Mouse (Mus musculus) lung, postnatal 0 days (tissue): ENCODE measurements around the gene Baz2b. TPM values are rescaled to one million over a fixed set of nuclear protein-coding genes. Genes with fewer than 3 reads are reported as not detected.

Experiments
- ATAC-seq: fragments of 200-750 bp; cut with Nextera tagmentation; 2 replicates; pipeline ENCODE4 v1.8.0; 2017; ENCODE audit warnings: moderate library complexity
- DNase-seq: peaks from one replicate; pipeline ENCODE4 v3.0.0-alpha.2; 2016; ENCODE audit warnings: low spot score
- H3K27ac ChIP-seq: fragments of 300-500 bp; sonication (generic); 2 replicates; pipeline ENCODE4 v1.5.1; 2014; ENCODE audit warnings: antibody characterized with exemption, mild to moderate bottlenecking, low read length, mixed read lengths
- H3K27me3 ChIP-seq: fragments of 300-500 bp; sonication (generic); replicated peaks from 2 replicates; pipeline ENCODE4 v1.6.1; 2014; ENCODE audit warnings: low read length, mixed read lengths; ENCODE audit not compliant: insufficient read depth
- H3K36me3 ChIP-seq: fragments of 300-500 bp; sonication (generic); 2 replicates; pipeline ENCODE4 v1.6.1; 2014; ENCODE audit warnings: low read length, mixed read lengths; ENCODE audit not compliant: insufficient read depth
- H3K4me1 ChIP-seq: fragments of 300-500 bp; sonication (generic); 2 replicates; pipeline ENCODE4 v1.6.1; 2014; ENCODE audit warnings: antibody characterized with exemption, low read depth, low read length, mixed read lengths; ENCODE audit not compliant: insufficient read depth
- H3K4me2 ChIP-seq: fragments of 300-500 bp; sonication (generic); replicated peaks from 2 replicates; pipeline ENCODE4 v1.6.1; 2014; ENCODE audit warnings: low read depth, mild to moderate bottlenecking, low read length, moderate library complexity, mixed read lengths
- H3K4me3 ChIP-seq: fragments of 300-500 bp; sonication (generic); 2 replicates; pipeline ENCODE4 v1.5.1; 2014; ENCODE audit warnings: low read depth, low read length
- H3K9ac ChIP-seq: fragments of 300-500 bp; sonication (generic); replicated peaks from 2 replicates; pipeline ENCODE4 v1.6.1; 2014; ENCODE audit warnings: low read depth, mild to moderate bottlenecking
- H3K9me3 ChIP-seq: fragments of 300-500 bp; sonication (generic); 2 replicates; pipeline ENCODE4 v1.6.1; 2016; ENCODE audit warnings: low read length, mixed read lengths
- CTCF ChIP-seq: IDR thresholded peaks from 2 replicates; pipeline ENCODE4 v1.5.1; 2016; ENCODE audit warnings: antibody characterized with exemption, mild to moderate bottlenecking
- EP300 ChIP-seq: IDR thresholded peaks from 2 replicates; pipeline ENCODE4 v1.6.1; 2016; ENCODE audit warnings: antibody characterized with exemption, mild to moderate bottlenecking, control low read depth
- WGBS: fragments of 180-500 bp; shearing (Covaris S2); extraction: QIAGEN DNeasy Blood & Tissue Kit; methylation state at CpG from one replicate; pipeline ENCODE4 v1.1.7; 2014; 5-methylcytosine and 5-hydroxymethylcytosine counted together
- polyA plus RNA-seq: library from polyadenylated mRNA; unstranded; fragments of >200 nt; fragmentation: Nextera tagmentation; extraction: Ambion mirVana; gene quantifications from 2 replicates; pipeline ENCODE4 v1.2.1, GENCODE M21; 2015

The Baz2b gene
- polyA plus RNA-seq, 1 experiment from 2014 or later: 63.0 TPM

DNA sequence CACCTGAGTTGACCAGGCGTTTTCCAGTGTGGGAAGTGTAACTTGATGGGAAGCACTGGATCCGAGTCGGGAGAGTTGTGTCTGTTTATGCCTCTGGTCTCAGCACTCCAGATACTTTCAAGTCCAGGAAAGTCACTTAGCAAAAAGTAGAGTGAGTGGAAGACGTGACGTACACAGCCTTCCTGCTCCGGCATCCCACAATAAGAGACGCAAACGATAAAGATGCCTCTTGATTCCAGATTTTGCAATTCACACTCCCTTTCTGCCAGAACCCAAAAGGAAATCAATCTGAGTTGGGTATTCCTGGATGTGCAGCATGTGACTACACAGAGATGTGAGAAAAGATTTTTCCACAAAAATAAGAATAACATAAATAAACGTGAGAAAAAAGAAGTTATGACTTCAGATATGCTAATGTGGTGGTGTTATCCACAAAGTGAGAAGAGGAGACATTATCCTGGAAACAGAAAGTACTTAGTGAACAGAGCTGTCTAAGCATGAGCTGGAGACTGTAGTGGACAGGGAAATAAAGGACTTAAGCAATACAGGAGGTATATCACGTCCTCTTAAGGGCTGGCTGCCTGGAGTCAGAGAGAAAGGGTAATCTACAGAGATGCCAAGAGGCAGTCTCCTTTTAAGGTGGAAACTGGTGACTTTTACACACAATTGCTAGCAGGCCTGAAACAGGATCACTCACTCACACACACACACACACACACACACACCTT is 154.7 kb downstream of the Baz2b start:
- DNase-seq (peak; percentile 52), ATAC-seq (peak; percentile 51)
- Histone ChIP-seq H3K9me3 (no peaks in the 10 kb centered on the region), H3K27ac (peak overlapping the region; percentile 60), H3K9ac (no peak overlapping the region), H3K36me3 (no peaks in the 10 kb centered on the region), H3K27me3 (no peaks in the 10 kb centered on the region), H3K4me2 (no peak overlapping the region; the same call in 1 of the 2 replicates), H3K4me1 (peaks cover 4% of the 10 kb centered on the region; the same call in 1 of the 2 replicates), H3K4me3 (no peak overlapping the region)
- TF ChIP-seq CTCF: no peak
- no peak for TF ChIP-seq EP300
- 40% methylated on average over 10 of the region's 10 CpGs for WGBS

DNA sequence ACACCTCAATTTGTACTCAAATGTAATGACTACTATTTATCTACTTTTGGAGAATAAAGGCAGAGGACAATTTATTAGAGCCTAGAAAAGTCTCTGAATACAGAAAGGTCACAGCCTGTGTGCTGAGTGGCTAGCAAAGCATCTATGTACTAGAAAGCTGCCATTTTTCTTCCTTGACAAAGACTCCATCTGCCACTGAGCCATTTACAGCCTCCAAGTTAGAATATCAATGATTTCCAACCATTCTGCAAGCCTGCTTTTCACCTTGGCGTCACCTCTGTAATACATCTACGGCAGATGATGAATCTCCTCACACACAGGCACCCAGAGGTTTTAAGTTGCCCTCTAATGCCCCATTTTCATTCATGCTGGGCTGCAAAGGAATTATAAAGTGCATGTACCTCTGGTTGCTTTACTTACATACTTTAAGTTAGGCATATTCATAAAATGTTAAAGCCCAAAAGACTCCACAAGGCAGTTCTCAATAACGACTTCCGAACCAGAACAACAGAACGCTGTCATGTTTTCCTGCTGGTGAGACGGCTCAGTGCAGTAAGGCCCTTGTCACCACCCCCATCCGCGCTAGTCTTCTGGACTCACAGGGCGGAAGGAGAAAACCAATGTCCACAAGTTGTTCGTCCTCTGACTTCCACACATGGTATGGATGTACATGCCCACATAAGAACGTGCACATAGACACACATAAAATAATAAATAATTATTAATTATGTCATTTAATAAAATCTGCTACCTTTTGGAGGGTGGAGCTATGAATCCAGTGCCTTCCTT is 156.2 kb downstream of the Baz2b start:
- no peak for ATAC-seq
- no peaks in the 10 kb centered on the region for H3K9me3 ChIP-seq
- H3K4me1 ChIP-seq: peaks cover 4% of the 10 kb centered on the region; the same call in 1 of the 2 replicates
- H3K4me3 ChIP-seq: no peak overlapping the region
- no peak for DNase-seq
- H3K27ac ChIP-seq: no peak overlapping the region
- no peak overlapping the region for H3K4me2 ChIP-seq
- no peaks in the 10 kb centered on the region for H3K27me3 ChIP-seq
- TF ChIP-seq EP300 (no peak), CTCF (no peak)
- no peak overlapping the region for H3K9ac ChIP-seq
- no peaks in the 10 kb centered on the region for H3K36me3 ChIP-seq
- WGBS: 86% methylated on average over 11 of the region's 11 CpGs

DNA sequence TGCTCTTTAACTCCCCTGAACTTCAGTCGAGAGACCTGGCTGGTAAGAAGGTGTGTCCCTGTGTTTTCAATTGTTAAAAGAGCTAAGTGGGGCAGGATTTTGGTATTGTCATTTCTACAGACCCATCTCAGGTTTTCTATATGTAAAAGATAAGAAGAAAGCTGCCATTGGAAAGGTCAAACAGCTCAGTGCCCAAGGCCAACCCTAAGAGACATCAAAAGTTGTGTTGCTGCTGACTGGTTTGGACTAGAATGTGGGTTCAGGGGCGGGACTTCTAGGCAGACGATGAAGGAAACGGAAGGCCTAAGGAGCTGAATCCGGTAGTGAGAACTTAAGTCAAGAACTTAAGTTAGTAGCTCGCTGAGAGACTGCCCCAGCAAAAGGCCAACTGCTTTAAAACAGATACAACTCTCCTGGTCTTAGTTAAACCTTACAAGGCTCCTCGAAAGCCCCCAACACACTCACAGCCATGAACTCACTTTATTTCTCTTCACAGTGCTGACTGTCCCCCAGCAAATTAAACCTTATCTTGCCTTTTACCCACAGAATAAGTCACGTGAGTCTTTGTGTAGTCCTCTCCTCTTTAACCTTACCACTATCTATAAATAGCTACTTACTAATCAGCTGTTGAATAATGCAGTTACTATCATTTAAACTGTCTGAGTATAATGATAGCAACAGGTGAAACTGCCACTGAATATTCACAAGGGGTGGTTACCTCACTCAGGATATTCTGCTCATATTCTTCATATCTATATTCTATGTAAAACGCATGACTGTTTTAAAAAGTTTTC is 158.8 kb downstream of the Baz2b start:
- Histone ChIP-seq H3K27ac (no peak overlapping the region), H3K9me3 (no peaks in the 10 kb centered on the region), H3K27me3 (no peaks in the 10 kb centered on the region), H3K4me3 (no peak overlapping the region), H3K4me2 (no peak overlapping the region), H3K9ac (no peak overlapping the region), H3K36me3 (no peaks in the 10 kb centered on the region), H3K4me1 (peaks cover 10% of the 10 kb centered on the region; the same call in 1 of the 2 replicates)
- TF ChIP-seq CTCF: no peak
- TF ChIP-seq EP300: no peak
- 76% methylated on average over 9 of the region's 9 CpGs for WGBS
- ATAC-seq (no peak), DNase-seq (no peak)

DNA sequence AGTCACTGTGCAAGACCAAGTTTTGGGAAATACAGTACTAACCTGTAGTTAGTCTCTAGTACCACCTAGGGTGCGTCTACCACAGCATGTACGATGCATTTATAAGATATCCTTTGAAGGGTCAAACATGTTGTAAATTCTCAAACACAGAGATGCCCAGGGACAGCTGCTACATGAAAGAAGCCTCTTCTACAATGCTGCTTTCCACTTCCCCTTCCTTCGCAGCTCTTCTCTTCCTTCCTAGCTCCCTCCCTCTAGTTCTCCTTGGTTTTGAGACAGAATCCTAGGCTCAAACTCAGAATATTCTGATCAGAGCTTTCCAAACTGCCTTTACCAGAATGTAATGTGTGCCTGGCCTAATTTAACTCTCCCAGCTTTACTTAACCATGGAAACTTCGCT is 159.8 kb downstream of the Baz2b start:
- Histone ChIP-seq H3K4me3 (no peak overlapping the region), H3K4me1 (peaks cover 6% of the 10 kb centered on the region; the same call in 1 of the 2 replicates), H3K9ac (no peak overlapping the region), H3K4me2 (no peak overlapping the region), H3K36me3 (no peaks in the 10 kb centered on the region), H3K9me3 (no peaks in the 10 kb centered on the region), H3K27me3 (no peaks in the 10 kb centered on the region), H3K27ac (no peak overlapping the region)
- WGBS: 81% methylated on average over 4 of the region's 4 CpGs
- ATAC-seq: no peak
- no peak for DNase-seq
- no peak for TF ChIP-seq CTCF
- no peak for TF ChIP-seq EP300

DNA sequence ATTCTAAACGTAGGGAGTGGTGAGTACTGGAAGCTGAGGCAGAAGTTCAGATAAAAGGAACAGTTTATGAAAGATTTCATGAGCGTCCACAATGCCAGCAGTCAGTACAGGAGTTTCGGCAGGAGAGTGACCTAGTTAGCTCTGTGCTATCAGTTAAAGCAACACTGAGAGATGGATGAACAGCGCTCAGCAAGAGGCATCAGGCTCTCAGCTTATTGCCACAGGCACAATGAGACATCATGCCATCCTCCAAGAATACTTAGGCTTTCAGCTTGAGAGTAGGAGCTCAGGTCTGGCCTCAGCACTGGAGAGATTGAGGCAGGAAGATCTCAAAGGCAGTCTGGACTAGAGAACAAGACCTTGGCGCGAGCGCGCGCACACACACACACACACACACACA is 160.3 kb downstream of the Baz2b start:
- H3K4me1 ChIP-seq: peaks cover 6% of the 10 kb centered on the region; the same call in 1 of the 2 replicates
- DNase-seq (no peak), ATAC-seq (no peak)
- no peak overlapping the region for H3K4me3 ChIP-seq
- no peaks in the 10 kb centered on the region for H3K36me3 ChIP-seq
- no peaks in the 10 kb centered on the region for H3K27me3 ChIP-seq
- TF ChIP-seq EP300 (no peak), CTCF (no peak)
- H3K4me2 ChIP-seq: no peak overlapping the region
- H3K27ac ChIP-seq: no peak overlapping the region
- no peaks in the 10 kb centered on the region for H3K9me3 ChIP-seq
- H3K9ac ChIP-seq: no peak overlapping the region
- WGBS: 93% methylated on average over 9 of the region's 9 CpGs

DNA sequence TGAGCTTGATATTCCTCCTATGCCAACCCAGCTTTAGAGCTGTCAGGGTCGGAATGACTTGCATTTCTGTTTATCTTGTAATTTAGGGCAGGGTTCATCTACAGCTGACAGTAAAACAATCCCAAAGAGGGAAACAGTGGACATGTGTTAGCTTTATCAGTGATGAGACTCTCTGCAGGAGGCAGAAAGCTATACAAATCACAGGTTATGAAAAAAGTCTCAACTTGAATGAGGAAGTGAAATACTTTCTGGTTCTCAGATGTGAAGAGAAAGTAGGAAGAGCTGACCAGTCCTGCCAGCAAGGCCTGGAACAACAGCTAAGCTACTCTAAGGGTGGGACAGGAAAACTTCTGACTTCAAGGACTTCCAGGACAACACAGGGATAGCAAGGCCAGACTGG is 163.6 kb downstream of the Baz2b start:
- Histone ChIP-seq H3K4me1 (peaks cover 6% of the 10 kb centered on the region; the same call in 1 of the 2 replicates), H3K36me3 (no peaks in the 10 kb centered on the region), H3K9ac (no peak overlapping the region), H3K27ac (peak overlapping the region; percentile 58; the same call in 1 of the 2 replicates), H3K4me2 (no peak overlapping the region), H3K27me3 (no peaks in the 10 kb centered on the region), H3K9me3 (no peaks in the 10 kb centered on the region), H3K4me3 (no peak overlapping the region)
- DNase-seq (peak; percentile 51), ATAC-seq (0 out of 2 replicates have a peak, but pooled peaks have one; percentile 25)
- TF ChIP-seq CTCF: no peak
- 0 out of 2 replicates have a peak, but pooled peaks have one; percentile 6 for TF ChIP-seq EP300
- WGBS: 25% methylated on average over 1 of the region's 1 CpGs
